Mouse (Mus musculus): ENCODE results near the gene Obox8.

Obox8 gene

GRCm38 (mm10) chr7:14333457-14333856 is at the start of gene Obox8:
Obox8 (minus strand) TSS chr7:14333557.
- DNase-seq = no peak

GRCm38 (mm10) chr7:14317209-14317608 is 16.1 kb downstream of the Obox8 start:
- DNase-seq = no peak

GRCm38 (mm10) chr7:14308671-14309070 is 24.7 kb downstream of the Obox8 start:
- DNase-seq = no peak

- DNase-seq = no peak
These were observed 25.8 kb downstream of the Obox8 start for GRCm38 (mm10) chr7:14307571-14307970.
